Mouse (Mus musculus): ENCODE measurements around the gene Cts6.
"Not testable (repeated sequence)": the region's sequence is repeated elsewhere in the genome, so short reads cannot be mapped to it uniquely, and the experiment has no call there.

Cts6 gene

DNA sequence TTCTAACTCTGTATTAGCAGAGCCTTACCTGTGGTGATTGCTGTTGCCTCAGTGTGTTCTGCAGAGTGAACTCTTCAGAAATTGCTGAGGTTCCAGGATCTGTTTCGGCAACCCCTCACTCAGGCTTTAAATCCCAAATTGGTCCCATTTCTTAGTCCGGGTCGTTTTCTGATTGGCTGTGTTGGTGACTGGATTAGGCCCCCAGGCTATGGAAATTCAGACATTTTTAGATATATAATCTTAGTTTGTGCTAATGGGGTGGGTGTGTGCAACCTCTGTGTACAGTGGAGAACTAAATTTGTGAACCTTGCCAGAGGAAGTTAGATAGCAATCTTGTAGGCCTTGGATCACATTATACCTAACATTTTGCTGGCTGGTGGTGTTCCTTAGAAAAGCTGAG, at the start of gene Cts6:
TSS of gene Cts6 (minus strand) at position 101 of the 400 bp plus-strand sequence.
- DNase-seq (ENCODE audit: low spot score in 2 of 2), result no peak

DNA sequence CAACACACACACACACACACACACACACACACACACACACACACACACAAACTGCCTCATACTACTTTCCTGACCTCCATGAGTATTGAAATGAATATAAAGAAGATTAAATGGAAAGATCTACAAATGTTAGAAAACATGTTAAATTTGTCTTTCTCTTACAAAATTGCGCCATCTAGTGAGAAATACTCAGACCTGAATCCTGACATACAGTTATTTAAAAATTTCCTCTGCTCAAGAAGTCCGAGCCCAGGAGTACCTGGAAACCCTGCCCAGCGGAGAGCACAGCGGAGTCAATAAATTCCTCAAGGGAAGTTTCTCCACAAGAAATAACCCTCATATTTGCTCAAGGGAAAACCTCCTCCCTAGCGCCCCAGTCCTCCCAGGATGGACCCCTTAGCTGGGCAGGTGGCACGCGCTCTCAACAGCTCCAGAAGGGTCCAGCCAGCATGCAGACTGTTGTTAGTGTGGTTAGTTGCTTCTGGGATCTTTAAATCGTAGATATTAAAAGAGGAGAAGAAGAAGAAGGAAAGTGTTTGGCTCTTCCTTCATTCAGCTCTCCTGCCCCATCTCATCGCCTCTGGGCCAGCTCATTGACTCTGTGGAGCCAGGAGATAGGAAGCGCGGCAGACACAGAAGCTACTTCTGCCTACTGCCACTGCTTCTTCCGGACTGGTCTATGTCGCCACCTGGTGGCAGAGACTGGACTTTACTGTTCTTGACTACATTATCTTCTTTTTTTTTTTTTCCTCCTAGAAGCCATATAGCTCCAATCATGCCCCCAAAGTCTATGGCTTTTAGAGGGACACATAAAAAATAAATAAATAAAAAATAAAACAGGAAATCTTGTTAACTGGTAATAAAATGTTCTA, 38.1 kb upstream of the Cts6 start:
- DNase-seq (ENCODE audit: low spot score in 2 of 2), result peak; percentile 0

DNA sequence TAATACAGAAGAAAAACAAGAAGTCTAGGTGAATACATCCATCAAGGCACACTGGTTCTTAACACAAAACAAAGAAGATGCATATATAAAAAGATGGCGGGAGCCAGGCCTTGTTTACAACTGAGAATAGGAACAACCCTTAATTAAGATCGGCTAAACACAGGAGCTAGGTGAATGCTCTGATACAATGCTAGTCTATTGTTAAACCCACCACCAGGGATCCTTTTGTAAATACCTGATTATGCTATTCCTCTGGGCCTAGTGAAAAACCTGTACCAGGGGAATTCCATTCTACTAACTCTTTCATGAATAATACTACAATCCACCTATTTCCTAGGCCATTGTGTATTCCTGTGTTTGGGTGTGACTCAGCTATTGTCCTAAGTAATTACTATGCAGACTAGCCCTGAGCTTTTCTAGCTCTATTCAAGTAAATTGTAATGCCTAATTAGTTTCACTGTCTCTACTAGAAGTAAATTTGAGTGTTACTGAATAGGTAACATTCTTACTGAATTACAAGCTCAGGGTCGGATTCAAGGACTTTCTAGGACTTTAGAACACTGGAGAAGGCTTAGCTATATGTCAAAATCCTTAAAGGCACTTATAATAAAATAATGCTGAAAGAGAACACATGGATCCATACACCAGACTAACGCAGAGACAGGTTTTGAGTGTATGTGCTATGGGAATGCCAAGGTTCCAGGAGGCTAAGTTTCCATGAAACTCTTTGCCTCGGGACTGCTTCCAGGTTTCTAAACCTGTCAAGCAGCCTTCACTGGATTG, 17.9 kb downstream of the Cts6 start:
- not testable (repeated sequence) for DNase-seq (ENCODE audit: low spot score in 2 of 2)

DNA sequence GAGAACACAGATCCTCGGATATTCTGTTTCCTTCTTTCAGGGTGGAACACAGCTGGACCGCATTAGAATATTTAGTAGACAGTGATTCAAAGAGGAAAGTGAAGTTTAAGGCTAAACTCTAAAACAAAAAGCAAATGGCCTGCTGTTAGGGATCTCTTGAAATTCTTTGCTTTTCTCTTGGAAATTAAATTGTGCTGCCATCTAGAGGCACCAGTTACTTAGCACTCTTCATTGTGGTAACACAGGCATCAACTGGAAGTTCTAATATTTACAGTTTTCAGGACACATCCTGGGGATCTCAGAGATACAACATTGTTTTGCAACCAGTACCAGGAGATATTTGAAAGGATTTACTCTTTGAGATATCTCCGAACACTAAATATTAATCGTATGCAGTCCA, 38.6 kb downstream of the Cts6 start:
- no peak for DNase-seq (ENCODE audit: low spot score in 2 of 2)

DNA sequence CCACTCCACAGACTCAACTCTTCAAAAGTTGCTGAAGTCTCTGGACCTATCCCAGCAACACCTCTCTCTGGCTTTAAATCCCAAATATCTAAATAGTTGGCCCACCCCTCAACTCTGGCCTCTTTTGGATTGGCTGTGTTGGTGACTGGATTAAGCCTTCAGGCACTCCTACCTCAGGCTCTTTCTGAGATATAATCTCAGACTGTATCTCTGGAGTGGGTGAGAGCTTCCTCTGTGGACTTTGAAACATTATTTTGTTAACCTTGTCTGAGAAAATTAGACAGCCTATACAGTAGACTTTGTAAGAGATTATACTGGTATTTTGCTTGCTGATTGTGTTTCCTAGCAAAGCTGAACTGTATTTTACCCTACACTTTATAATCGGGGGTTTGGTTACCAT, 39.1 kb downstream of the Cts6 start, which contains the start of gene Ctsr:
TSS of gene Ctsr (minus strand) at position 101 of the 400 bp plus-strand sequence.
- DNase-seq (ENCODE audit: low spot score in 2 of 2), result no peak
